Mouse (Mus musculus) WW6 (cell line): ENCODE measurements around the gene Gdf2.

ENCODE experiments used
- DNase-seq: peaks from one replicate; pipeline ENCODE4 v3.0.0-alpha.2; 2013; ENCODE audit warnings: low read depth, low spot score

Gene Gdf2

DNA sequence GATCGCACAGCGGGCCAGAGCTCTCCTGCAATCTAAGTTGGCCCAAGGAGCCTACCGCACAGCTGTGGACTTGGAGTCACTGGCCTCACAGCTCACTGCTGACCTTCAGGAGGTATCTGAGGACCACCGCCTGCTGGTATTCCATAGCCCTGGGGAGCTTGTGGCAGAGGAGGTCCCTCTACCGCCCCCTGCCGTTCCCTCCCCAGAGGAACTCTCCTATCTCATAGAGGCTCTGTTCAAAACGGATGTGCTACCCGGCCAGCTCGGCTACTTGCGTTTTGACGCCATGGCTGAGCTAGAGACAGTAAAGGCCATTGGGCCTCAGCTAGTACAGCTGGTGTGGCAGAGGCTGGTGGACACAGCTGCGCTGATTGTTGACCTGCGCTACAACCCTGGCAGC is 15.2 kb downstream of the Gdf2 start:
- no peak for DNase-seq

DNA sequence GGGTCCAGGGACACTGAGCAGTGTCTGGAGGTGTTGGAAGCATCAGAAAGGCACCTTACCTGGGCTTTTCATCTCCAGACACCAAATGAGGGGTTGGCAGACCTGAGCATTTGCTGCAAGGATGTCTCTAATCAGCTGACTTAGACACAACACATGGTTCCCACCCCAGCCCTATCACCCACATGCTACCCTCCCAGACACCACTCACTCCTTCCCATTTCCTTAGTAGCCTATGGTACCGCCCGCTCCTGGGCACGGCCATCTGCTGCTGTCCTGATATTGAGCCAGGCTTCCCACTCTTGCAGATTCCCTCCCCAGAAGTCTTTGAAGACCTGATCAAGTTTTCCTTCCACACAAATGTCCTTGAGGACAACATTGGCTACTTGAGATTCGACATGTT is 17.3 kb downstream of the Gdf2 start:
- DNase-seq = no peak

DNA sequence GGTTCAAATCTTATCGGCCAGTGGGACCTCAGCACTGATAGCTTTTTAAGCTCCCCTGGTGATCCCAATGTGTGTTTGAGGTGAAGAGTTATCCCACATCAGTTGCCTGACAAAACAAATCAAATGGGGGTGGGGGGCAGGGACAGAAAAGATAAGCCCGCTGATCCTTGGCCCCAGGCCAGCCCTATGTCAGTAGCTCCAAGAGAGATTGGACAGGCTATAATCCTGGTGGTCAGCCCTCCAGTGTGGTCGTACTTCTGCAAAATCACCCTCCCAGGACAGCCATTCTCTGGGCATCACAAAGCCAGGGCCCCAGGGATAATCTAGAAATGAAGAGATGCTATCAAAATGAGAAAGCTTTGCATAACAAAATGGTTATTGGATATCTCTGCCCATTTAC is 18.0 kb downstream of the Gdf2 start:
- no peak for DNase-seq

DNA sequence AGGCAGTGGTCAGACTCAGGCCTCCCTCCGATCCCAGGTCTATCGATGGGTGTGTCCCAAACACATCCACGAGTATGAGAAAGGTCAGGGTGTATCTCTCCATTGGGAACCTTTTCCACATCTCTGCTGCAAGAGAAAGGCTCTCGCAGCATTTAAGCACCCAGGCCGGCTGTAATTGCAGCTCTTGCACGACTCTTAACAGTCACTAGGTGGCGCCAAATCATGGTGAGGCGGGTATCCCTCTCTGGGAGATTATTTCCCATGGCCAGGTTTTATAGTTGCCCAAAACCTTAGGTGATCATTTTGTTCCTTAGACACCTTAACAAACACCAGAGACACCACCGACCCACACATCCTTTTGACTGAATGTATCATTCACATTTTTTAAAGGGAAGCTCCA is 18.5 kb downstream of the Gdf2 start:
- DNase-seq = no peak

DNA sequence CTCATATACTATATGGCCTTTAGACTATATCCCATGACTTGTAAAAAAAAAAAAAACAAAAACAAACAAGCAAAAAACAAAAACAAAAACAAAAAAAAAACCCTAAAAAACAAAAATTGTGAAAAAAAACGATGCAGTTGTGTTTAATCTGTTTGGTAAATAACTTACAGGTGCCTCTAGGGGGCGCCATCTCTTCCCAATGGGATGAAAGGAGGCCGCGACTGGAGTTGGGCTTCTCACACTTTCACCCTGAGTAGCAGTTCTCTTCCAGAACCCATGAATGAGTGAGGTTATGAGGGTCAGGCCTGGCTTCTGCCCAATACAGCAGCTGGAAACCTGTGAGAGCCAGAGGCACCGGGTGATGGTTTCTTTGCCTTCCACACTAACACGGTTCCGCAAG is 24.8 kb downstream of the Gdf2 start:
- DNase-seq = no peak

DNA sequence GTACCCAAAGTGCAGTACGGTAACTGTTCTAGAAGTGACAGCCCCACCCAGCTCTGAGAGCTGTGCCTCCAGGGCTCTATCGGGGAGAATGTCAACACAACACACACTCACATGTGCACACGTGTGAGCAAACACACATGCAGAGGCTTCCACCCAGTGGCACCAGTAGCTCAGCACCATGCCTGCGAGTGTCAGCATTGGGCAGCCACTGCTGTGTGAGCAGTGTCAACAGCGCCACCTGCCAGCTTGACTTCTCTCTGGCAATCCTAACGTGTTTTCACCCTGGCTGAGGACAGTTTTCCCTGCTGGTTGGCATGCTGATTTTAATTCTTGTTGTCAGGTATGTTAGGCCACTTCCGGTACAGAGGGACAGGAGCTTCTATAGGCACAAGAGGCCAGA is 31.8 kb downstream of the Gdf2 start:
- no peak for DNase-seq

DNA sequence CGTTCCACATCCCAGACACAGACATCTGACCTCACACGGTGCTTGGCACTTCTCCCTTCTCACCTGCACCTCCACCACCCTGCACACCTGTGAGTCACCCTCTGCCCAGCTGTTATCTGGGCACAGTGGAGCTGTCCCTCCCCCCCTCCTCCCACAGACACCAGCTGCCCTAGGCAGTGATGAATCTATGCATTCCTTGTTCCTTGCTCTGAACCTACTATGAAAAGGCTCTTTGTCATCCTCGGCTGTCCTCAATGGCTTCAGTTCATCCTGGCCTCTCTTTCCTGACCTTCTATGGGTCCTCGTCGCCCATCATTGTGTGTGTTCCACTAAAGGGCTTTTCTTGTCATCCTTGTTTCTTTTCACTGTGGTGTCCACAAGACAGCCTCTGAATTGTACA is 33.9 kb downstream of the Gdf2 start:
- DNase-seq = no peak

DNA sequence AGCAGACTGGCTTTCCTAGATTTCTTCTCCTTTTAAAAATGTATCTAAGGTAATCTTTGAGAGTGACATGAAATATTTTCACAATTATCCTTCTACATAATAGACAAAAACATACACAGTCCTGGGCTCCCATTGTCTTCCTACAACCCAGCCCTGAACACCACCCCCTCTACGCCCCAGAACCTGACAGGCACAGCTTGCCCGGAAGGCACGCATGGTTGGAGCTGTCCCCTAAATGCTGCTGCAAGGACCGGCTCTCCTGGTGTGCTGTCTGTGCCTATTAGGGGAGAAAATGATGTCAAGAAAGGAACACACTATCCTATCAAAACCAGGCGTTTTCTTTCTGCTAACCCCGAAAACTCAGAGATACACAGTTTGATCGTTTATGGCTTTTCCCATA is 36.9 kb downstream of the Gdf2 start:
- no peak for DNase-seq

DNA sequence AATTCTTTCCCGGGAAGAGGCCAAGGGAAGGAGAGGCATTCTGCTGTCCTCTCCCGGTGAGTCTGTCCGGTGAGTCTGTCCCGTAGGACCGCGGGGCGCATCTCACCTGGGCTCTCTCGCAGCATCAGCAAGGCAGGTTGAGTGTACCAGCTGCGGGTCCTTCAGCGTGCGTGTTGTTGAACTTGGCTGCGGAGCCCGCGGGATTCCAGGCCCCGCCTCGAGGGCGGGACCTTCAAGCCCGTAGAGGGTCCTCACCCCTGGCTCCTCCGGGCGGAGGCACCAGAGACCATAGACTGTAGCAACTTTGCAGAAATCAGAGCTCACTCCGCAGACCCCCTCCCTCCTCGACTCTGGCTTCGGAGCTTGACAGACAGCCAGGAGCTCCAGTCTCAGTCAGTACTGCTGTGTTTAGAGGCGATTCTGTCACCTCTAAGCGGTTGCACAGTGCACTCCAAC is 37.8 kb downstream of the Gdf2 start, which contains the start of gene Zfp488:
Gene Zfp488 (minus strand): TSS at position 161 of the 456 bp plus-strand sequence.
- DNase-seq = no peak

DNA sequence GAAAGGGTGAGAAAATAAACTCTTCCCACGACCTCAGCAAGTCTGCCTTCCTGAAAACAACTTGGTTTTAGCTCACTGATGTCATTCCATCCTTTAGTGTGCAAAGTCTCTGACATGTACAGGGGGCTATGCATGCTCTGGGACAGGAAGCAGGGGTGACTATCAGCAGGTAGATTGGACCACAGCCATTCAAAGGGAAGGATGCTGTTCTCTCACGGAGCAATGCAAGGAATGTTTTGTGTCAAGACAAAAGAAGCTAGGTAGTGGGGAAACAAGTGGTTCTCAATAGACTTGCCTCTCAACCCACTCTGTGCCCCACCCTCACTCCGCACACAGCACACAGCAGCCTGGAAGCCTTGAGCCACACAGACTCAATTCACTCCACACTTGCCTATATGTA is 48.4 kb downstream of the Gdf2 start:
- DNase-seq = no peak

DNA sequence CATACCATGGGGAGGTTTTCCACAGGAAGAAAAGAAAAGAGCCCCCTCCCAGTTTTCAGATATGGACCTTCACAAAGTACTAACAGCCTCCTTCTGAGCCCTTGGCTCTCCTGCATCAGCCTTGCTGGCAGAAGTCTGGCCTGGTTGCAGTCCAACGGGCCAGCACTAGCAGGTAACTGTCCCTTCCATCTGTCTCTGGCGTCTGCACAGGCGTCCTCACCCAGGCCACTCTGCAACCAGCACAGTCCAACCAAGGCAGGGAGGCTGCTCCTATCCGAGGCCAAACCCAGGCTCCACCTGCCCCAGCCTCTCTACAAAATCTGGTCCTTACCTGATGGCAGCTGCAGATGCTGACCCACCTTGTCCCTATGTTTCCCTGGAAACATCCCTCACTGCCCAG is 51.1 kb downstream of the Gdf2 start:
- DNase-seq = no peak

DNA sequence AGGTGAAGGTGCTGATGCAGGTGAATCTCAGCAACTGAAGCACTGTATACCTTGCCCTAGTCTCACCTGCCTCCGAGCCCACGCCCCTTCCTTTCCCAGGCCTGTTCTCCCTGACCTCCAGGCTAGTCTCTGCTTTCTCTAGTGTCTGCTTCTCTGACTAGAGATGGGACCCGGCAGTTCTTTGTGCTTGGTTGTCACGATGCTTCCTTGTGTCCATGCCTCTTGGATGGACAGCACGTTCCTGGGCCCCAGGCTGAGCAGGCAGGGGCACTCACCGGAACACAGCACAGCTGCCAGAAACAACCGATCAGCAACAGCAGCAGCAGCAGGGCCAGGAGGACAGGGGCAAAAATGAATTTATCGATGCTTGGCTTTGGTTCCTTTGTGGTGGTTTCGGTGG is 52.2 kb downstream of the Gdf2 start:
- DNase-seq = no peak

DNA sequence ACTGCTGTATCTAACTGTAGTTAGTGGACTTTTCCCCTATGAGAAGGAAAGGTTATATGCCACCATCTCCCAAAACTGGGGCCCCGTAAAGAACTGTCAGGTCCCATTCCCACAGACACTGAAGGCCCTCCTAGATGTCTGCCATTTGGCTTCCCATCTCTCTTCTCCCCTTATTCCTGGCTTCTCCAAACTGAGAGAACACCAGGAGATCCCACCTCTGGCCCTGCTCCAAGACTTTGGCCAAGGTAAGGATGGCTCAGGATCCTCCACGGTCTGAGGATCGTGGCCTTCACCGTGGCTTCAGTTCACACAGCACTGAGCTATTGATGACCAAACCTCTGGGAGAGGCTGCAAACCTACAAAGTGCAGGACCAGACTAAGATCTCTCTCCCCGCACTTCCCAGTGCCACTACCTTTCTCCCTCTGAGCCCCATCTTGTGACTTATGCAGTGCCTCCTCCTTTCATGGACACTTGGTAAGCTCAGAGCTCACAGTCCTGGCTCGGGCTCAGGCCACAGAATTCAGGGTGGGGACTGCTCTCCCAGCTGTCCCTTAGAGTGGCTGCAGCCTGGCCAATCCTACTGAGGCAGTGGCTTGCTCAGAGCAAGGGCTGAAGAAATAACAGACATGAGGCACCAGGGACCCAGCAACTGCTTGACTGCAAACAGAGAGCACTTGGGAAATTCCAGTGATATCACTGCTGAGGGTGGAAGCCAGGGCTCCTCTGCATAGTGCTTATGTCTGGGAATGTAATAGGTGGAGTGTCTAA is 52.9 kb downstream of the Gdf2 start:
- no peak for DNase-seq
